Mouse (Mus musculus) kidney, postnatal 4 days (tissue): Measurements from ENCODE around the gene Unc5c.

Experiments
- DNase-seq, 2 experiments: peaks; one replicate each; pipeline ENCODE4 v3.0.0; 2021; ENCODE audit warnings: mixed read lengths in 2 of 2

Unc5c gene

DNA sequence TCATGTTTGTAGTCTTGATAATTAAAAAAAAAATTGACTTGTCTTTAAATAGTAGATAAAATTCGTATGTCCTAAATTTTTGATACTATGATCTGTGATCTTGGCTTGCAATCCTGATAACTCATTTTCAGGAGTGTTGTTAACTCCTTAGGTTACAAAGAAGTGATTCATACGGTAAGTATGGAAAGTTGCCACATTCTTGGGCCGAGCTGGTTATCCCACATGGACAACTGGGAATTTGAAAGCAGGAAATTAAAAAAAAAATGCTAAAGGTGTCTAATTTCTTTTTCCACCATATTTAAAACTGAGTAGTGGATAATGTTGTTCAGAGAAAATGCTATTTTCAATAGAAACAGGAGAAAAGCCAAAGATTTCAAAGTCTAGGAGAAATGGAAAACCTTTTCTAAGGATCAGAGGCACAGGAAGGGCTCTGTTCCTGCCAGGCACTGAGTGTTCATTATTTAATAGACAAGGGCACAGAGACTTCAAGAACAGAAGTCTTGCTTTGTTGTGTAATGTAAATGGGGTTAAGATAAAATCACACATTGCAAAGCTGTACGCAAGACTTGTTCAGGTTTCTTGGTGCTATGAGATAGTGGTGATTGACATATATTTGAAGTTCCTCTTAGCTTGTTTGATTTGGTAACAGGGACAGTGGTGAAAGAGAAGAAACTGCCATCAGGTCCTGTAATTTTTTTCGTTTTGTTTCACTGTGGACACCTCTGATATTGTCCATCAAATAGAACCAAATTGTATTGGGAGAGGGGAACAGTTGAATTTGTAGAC, 46.4 kb downstream of the Unc5c start:
- DNase-seq, result no peak

DNA sequence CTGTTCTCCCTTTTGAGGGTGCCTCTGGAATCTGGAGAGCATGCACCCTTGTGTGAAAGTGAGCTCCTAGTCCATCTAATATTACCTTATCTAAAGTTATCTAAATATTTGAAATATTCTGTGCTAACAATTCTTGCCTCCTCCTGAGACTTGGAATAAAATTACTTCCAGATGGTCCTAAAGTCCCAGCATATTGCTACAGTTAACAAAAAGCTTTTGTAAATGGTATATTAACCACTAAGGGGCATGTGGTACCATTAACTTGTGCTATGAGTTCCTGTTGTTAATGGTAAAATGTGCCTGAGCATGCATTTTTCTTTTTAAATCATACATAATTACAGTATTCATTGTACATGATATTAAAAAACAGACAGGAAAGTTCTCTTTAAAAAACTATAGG, 63.7 kb downstream of the Unc5c start:
- no peak for DNase-seq

DNA sequence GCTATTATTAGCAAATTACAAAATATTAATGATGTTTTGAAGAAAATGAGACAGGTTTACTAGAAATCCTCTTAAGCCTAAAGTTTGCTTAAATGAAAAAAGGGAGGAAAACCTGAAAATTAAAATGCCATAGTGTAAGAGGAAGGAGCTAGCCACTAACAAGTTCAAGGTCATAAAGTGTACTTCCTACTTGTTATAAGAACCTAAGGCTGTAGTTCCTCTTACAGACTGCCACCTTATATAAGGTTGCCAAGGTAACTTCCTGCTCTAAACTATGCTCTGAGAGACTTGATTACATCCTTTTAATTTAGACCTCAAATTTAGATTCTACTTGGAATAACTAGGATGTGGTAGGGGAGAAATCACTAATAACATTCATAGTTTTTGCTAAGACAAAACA, 64.6 kb downstream of the Unc5c start:
- DNase-seq, result no peak

DNA sequence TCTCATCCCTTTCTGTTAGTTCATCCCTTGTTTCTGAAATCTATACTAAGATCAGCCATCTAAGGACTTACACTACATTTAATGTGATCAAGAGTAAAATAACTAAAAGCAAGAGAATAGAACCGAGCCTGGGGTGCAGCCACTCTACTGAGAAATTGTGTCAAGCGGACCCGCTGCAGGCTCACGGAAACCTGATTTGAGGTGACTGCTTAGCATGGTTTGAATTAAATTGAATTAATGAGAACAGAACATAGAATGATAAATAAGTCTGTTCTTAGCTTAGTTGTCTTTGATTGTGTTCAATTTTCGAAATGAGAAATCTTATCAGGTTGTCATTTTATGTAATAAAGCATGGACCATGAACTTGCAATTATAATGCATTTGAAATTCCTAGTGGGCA, 68.8 kb downstream of the Unc5c start:
- no peak for DNase-seq

DNA sequence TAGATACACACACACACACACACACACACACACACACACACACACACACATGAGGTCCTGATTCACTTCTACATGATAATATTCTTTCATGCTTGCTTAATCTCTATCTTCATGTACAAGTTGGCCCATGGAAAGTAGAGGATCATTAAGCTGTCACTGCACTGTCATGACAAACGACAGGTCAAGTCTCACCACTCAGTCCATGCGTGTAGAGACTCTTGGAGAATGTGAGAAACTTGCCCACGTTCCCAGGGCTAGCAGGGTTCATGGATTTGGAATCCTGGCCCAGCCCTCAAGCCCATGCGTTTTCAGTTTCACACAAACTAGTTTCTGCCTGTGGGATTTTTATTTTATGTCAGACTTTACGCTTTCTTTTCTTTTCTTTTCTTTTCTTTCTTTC, 71.8 kb downstream of the Unc5c start:
- peak; percentile 13 to 27 for DNase-seq

DNA sequence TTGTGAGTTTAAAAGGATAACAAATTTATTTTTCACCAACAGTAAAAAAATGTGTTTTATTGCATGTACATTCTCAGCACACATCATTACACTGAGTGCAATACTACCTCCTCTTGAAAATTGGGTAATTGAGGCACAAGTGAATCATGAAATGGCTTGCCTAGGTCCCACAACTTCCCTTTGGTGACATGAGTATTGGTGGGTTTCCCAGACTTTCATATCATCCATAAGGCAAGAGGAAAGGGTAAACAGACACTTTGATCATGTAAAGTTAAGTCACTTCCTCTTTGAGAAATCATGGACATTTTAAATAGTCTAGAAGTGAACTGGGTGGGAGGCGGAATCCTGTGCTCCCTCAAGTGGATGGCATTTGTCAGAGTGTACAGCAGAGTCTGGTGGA, 73.1 kb downstream of the Unc5c start:
- no peak for DNase-seq

DNA sequence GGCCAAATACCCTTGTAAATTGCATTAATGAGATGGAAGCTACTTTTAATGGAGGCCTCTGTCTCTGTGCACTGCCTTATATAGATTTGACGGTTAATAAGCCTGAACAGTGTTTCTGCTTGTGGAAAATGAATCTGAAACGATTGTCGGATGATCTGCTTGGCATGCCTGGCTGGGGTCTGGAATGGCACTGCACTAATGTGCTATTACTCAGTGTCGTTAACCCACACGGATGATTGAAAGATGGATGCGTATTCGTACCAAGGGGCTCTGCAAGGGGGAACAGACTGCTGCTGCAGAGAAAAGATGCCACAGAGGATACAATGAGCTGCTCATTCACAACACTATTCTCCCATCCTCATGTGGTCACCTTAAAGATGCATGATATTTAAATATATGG, 75.7 kb downstream of the Unc5c start:
- no peak for DNase-seq

- DNase-seq, result peak; percentile 4 to 10
Observed at GRCm38 (mm10) chr3:141547341-141547814, 82.4 kb downstream of the Unc5c start.

DNA sequence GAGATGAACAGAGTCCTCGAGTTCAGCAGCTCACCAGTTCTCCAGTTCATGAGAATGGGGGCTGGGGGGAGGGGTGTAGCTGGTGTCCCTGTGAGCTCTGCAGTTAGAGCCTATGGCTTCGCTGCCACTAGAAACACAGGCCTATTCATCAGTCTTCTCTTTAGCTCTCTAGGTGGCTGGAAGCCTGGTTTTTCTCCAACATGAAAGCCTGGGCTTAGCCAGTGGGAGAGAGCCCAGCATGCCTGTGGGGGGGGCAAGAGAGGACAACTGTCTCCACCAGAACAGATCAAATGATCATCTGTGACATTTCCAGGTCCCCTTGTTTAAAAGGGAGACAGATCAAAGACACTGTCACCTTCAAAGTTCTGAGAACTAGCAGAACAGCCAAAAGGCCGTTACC, 84.6 kb downstream of the Unc5c start:
- peak in 1 of 2 experiments; percentile 2 for DNase-seq

DNA sequence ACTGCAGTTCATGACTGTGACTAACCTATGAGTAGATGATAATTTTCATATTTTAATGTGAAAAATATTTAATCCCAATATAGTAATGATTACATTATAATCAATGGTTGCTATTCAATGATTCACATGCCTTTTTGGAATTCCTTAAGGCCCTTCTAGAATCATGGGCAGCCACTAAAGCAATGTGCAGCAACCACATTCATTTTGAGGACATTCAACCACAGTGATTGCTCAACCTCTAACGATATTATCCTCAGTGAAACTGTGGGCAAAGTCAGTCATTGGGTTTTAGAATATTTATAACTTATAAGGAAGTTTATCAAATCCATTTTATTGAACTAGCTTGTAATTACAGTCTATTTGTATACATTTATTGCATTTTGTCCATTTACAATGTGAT, 87.9 kb downstream of the Unc5c start:
- no peak for DNase-seq

GRCm38 (mm10) chr3:141557072-141557471, 92.1 kb downstream of the Unc5c start:
- DNase-seq, result no peak

DNA sequence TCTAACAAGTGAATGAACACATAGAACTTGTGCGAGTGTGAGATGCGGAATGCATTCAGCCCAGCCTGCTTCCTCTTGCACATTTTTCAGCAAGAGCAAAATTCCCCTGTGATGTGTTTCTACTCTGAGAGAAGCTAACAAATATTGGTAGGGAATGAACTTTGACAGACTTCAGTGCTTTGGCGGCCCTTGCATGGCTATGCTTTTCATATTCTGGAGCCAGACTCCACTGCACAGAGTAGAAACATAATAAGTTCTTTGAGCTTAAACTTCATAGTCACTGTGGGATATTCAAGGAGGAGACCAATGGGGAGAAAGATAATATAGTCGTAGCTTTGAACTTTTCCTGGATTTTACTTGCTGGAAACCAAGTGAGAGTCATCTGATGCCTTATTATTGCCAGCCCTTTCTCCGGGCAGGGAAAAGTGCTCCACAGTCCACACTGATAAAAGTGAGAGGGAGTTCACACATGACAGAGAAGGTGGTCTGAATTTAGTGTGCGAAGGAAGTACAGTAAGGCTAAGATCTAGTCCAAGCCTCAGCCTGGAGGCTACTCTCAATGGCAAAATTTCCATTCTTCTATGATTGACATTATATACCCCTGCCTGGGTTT, 110.2 kb downstream of the Unc5c start:
- DNase-seq, result no peak

- no peak for DNase-seq
Observed at GRCm38 (mm10) chr3:141577382-141577781, 112.4 kb downstream of the Unc5c start.

- no peak for DNase-seq
Observed at GRCm38 (mm10) chr3:141581190-141581891, 116.3 kb downstream of the Unc5c start.

DNA sequence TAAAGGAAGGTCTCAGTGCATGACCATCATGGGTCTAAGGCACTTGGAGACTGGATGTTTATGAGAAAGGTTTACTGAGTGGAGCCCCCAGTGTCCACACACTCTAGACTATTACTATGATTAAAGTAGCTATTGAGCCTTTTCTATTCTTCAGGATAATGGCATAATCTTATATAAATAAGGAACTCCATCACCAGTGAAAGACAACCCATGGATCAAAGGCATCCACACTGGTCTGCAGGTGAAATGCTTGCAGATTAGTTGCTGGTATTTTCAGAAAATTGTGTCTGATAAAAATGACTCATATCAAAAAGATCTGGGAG, 116.8 kb downstream of the Unc5c start:
- DNase-seq, result no peak

- no peak for DNase-seq
Observed at GRCm38 (mm10) chr3:141583180-141583579, 118.2 kb downstream of the Unc5c start.

- no peak for DNase-seq
Observed at GRCm38 (mm10) chr3:141589392-141590012, 124.5 kb downstream of the Unc5c start.

- DNase-seq, result no peak
Observed at GRCm38 (mm10) chr3:141593249-141593648, 128.2 kb downstream of the Unc5c start.

GRCm38 (mm10) chr3:141594120-141594519, 129.1 kb downstream of the Unc5c start:
- no peak for DNase-seq

DNA sequence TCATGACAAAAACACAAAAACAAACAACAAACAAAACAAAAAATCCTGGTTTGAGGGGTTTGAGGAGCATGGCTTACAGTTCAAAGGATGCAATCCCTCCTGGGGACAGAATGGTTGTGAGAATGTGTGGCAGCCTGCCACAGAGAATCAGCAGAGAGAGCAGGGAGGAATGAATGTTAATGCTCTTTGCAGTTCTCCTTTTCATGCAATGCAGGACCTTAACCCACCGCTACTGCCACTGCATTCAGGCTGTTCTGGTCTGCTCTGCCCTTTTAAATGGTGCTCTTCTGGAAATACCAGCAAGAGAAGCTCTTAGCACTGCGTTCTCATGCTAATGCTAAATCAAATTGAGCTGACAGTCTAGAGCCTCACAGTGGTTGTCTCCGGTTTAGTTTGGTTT, 130.1 kb downstream of the Unc5c start:
- DNase-seq, result no peak

DNA sequence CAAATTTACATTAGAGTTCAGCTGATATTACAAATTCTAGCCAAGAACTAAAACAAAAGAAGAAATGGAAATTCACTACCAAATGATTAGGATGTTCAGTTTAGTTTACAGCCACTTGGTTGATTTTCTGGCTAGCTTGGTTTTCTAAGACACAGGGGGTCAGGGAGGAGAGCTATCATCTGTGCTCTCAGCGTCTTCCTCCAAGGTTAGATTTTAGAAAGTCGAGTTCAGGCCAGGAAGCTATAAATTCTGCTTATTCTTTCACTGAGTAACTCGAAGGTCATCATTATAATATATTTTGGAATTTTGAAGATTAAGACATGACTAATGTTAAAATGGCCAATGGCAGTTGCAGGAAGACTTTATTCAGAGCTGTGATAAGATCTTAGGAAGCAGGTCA, 131.4 kb downstream of the Unc5c start:
- DNase-seq, result no peak

DNA sequence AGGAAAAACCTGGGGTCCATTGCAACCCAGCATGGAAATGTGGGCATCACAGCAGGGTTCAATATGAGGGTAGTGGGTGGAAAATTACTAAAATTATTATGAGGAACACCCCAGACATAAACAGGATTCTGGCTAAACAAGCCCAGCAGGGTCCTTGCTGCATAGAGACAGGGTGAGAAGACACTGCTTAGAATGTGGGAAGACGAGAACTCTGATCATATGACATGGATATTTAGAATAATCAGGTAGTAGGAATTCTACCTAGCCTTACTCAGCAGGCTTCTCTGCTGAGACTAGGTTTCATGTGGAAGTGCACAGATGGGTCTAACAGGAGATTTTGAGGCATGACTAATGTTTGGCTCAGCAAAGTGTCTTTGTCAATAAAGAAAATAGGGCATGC, 131.9 kb downstream of the Unc5c start:
- no peak for DNase-seq

DNA sequence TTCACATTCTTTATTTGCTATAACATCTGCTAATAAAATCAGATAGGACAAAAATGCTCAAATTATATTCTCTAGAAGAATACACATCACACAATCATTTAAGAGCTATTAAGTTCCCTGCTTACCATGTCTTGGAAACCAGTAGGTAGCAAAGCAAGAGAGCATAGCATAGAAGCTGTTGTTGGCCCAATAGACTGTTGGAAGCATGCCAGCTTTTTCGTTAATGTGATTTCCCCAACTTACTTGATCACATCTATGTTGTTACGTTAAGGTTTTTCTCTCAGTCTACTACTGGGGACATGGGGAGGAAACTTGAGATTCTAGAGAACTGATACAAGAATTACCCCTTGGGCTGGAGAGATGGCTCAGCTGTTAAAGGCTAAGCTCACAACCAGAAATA, 133.0 kb downstream of the Unc5c start:
- no peak for DNase-seq

- no peak for DNase-seq
Observed at GRCm38 (mm10) chr3:141598936-141599335, 133.9 kb downstream of the Unc5c start.
